Mouse (Mus musculus): ENCODE data around the gene Nvl.

Nvl gene

GRCm38 (mm10) chr1:181143950-181144836, at the start of gene Nvl, which contains the start of gene Cnih4:
Nvl (minus strand) TSS chr1:181144204.
Cnih4 (plus strand) TSS chr1:181144693.
- peak; percentile 94 for DNase-seq (ENCODE audit: low spot score)

- no peak for DNase-seq (ENCODE audit: low spot score)
Measured at GRCm38 (mm10) chr1:181188925-181189324, 44.9 kb upstream of the Nvl start.

GRCm38 (mm10) chr1:181170210-181170609, 26.2 kb upstream of the Nvl start:
- no peak for DNase-seq (ENCODE audit: low spot score)

GRCm38 (mm10) chr1:181168377-181168776, 24.4 kb upstream of the Nvl start:
- DNase-seq (ENCODE audit: low spot score): peak; percentile 40

- DNase-seq (ENCODE audit: low spot score): no peak
Measured at GRCm38 (mm10) chr1:181167816-181168215, 23.8 kb upstream of the Nvl start.

- DNase-seq (ENCODE audit: low spot score): no peak
Measured at GRCm38 (mm10) chr1:181151541-181151940, 7.5 kb upstream of the Nvl start.

- DNase-seq (ENCODE audit: low spot score): peak; percentile 92
Measured at GRCm38 (mm10) chr1:181150827-181151534, 7.0 kb upstream of the Nvl start.

GRCm38 (mm10) chr1:181150431-181150826, 6.4 kb upstream of the Nvl start:
- DNase-seq (ENCODE audit: low spot score): no peak

GRCm38 (mm10) chr1:181149373-181150017, 5.5 kb upstream of the Nvl start:
- no peak for DNase-seq (ENCODE audit: low spot score)

- no peak for DNase-seq (ENCODE audit: low spot score)
Measured at GRCm38 (mm10) chr1:181148540-181148939, 4.5 kb upstream of the Nvl start.

- no peak for DNase-seq (ENCODE audit: low spot score)
Measured at GRCm38 (mm10) chr1:181146187-181146586, 2.2 kb upstream of the Nvl start.

GRCm38 (mm10) chr1:181144966-181145365, 962 bp upstream of the Nvl start:
- DNase-seq (ENCODE audit: low spot score): no peak

- DNase-seq (ENCODE audit: low spot score): no peak
Measured at GRCm38 (mm10) chr1:181143609-181143949, 425 bp downstream of the Nvl start.

- DNase-seq (ENCODE audit: low spot score): no peak
Measured at GRCm38 (mm10) chr1:181138730-181139129, 5.3 kb downstream of the Nvl start.

- DNase-seq (ENCODE audit: low spot score): no peak
Measured at GRCm38 (mm10) chr1:181131915-181132314, 12.1 kb downstream of the Nvl start.

GRCm38 (mm10) chr1:181126766-181127165, 17.2 kb downstream of the Nvl start:
- no peak for DNase-seq (ENCODE audit: low spot score)

- no peak for DNase-seq (ENCODE audit: low spot score)
Measured at GRCm38 (mm10) chr1:181125916-181126315, 18.1 kb downstream of the Nvl start.

GRCm38 (mm10) chr1:181124145-181124544, 19.9 kb downstream of the Nvl start:
- DNase-seq (ENCODE audit: low spot score): no peak

- DNase-seq (ENCODE audit: low spot score): no peak
Measured at GRCm38 (mm10) chr1:181117112-181117511, 26.9 kb downstream of the Nvl start.

- DNase-seq (ENCODE audit: low spot score): no peak
Measured at GRCm38 (mm10) chr1:181090048-181090447, 54.0 kb downstream of the Nvl start.

GRCm38 (mm10) chr1:181084021-181084420, 60.0 kb downstream of the Nvl start:
- no peak for DNase-seq (ENCODE audit: low spot score)

GRCm38 (mm10) chr1:181073075-181073474, 70.9 kb downstream of the Nvl start:
- no peak for DNase-seq (ENCODE audit: low spot score)

- no peak for DNase-seq (ENCODE audit: low spot score)
Measured at GRCm38 (mm10) chr1:181069671-181070070, 74.3 kb downstream of the Nvl start.
